Mouse (Mus musculus) hindbrain, embryonic 16.5 days (tissue): Measurements from ENCODE around the gene Nabp2. TPM values are rescaled to one million over a fixed set of nuclear protein-coding genes. Genes with fewer than 3 reads are reported as not detected.
A peak's percentile ranks its signal among the peaks of the same experiment; 100 is the strongest.

Experiments
- ATAC-seq: fragments of 200-750 bp; cut with Nextera tagmentation; 2 replicates; pipeline ENCODE4 v1.8.0; 2017; ENCODE audit warnings: moderate TSS enrichment, moderate library complexity
- H3K27ac ChIP-seq: fragments of 300-500 bp; sonication (generic); 2 replicates; pipeline ENCODE4 v1.5.1; 2014; ENCODE audit warnings: low read depth, mild to moderate bottlenecking, control low read depth, low read length, moderate library complexity
- H3K27me3 ChIP-seq: fragments of 300-500 bp; sonication (generic); replicated peaks from 2 replicates; pipeline ENCODE4 v1.6.1; 2014; ENCODE audit warnings: low read length; ENCODE audit not compliant: control insufficient read depth, insufficient read depth
- H3K36me3 ChIP-seq: fragments of 300-500 bp; sonication (generic); 2 replicates; pipeline ENCODE4 v1.6.1; 2014; ENCODE audit warnings: mild to moderate bottlenecking, low read length, moderate library complexity, mixed read lengths; ENCODE audit not compliant: control insufficient read depth, insufficient read depth
- H3K4me1 ChIP-seq: fragments of 300-500 bp; sonication (generic); 2 replicates; pipeline ENCODE4 v1.6.1; 2014; ENCODE audit warnings: low read depth, low read length; ENCODE audit not compliant: control insufficient read depth, insufficient read depth
- H3K4me2 ChIP-seq: fragments of 300-500 bp; sonication (generic); 2 replicates; pipeline ENCODE4 v1.6.1; 2014; ENCODE audit warnings: mild to moderate bottlenecking, low read length, control low read depth, moderate library complexity
- H3K4me3 ChIP-seq: fragments of 300-500 bp; sonication (generic); 2 replicates; pipeline ENCODE4 v1.5.1; 2014; ENCODE audit warnings: mild to moderate bottlenecking, low read length, control low read depth, moderate library complexity
- H3K9ac ChIP-seq: fragments of 300-500 bp; sonication (generic); 2 replicates; pipeline ENCODE4 v1.6.1; 2014; ENCODE audit warnings: low read depth, mild to moderate bottlenecking, control low read depth, low read length, moderate library complexity
- H3K9me3 ChIP-seq: fragments of 300-500 bp; sonication (generic); 2 replicates; pipeline ENCODE4 v1.6.1; 2014; ENCODE audit warnings: mild to moderate bottlenecking, low read length, moderate library complexity; ENCODE audit not compliant: control insufficient read depth
- WGBS: fragments of 180-500 bp; shearing (Covaris S2); extraction: QIAGEN DNeasy Blood & Tissue Kit; methylation state at CpG from one replicate; pipeline ENCODE4 v1.1.7; 2014; 5-methylcytosine and 5-hydroxymethylcytosine counted together
- microRNA-seq: library from miRNA; unstranded; fragments of <30 nt; microRNA quantifications from one replicate; pipeline ENCODE4, GENCODE M21; 2017
- polyA plus RNA-seq: library from polyadenylated mRNA; unstranded; fragments of >200 nt; fragmentation: Nextera tagmentation; extraction: Ambion mirVana; gene quantifications from 2 replicates; pipeline ENCODE4 v1.2.1, GENCODE M21; 2015

Nabp2 gene
- polyA plus RNA-seq, 1 experiment from 2014 or later: 126 TPM

- Histone ChIP-seq H3K4me2 (no peak overlapping the region), H3K27ac (no peak overlapping the region), H3K27me3 (no peaks in the 10 kb centered on the region), H3K36me3 (peaks cover 40% of the 10 kb centered on the region), H3K4me3 (no peak overlapping the region), H3K9me3 (no peaks in the 10 kb centered on the region), H3K4me1 (no peaks in the 10 kb centered on the region), H3K9ac (no peak overlapping the region)
- no peak for ATAC-seq
- WGBS: 89% methylated on average over 6 of the region's 6 CpGs
These were observed 49.5 kb downstream of the Nabp2 start for GRCm38 (mm10) chr10:128361836-128362235.

DNA sequence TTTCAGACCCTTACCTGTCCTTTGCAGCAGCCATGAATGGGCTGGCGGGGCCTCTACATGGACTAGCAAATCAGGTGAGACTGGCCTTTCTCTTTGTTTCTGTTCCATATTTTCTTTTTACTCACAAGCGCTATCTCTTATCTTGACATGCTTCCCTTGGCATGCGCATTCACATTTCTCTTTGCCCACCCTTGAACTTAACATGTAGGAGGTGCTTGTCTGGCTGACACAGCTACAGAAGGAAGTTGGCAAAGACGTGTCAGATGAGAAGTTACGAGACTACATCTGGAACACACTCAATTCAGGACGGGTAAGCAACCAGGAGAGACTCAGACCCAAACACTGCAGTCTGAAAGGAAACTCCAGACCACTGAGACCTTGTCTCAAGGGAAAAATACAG is 52.1 kb downstream of the Nabp2 start:
- Histone ChIP-seq H3K9ac (no peak overlapping the region), H3K4me3 (no peak overlapping the region), H3K27me3 (no peaks in the 10 kb centered on the region), H3K9me3 (no peaks in the 10 kb centered on the region), H3K27ac (no peak overlapping the region), H3K36me3 (peaks cover 42% of the 10 kb centered on the region), H3K4me1 (no peaks in the 10 kb centered on the region), H3K4me2 (no peak overlapping the region)
- ATAC-seq: no peak
- WGBS: 93% methylated on average over 6 of the region's 6 CpGs

DNA sequence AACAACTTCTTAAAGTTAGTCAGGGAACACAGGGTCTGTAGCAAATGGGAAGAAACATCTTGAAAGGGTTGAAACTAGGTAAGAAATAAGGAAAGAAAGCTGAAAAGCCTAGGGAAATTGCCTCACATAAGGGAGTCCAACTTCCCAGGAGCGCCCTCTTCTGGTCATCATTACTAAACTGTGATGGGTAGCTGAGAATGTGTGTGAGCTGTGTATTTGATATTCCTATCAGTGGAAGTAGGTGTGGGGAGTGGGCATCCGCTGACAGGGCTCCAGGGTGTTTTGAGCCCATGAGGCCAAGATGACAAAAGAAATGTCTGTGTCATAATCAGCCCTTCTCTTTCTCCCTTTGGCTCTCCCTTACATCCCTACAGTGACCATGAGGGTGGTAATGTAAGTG is 52.5 kb downstream of the Nabp2 start:
- Histone ChIP-seq H3K4me2 (no peak overlapping the region), H3K4me3 (no peak overlapping the region), H3K4me1 (no peaks in the 10 kb centered on the region), H3K36me3 (peaks cover 46% of the 10 kb centered on the region), H3K9ac (no peak overlapping the region), H3K27ac (no peak overlapping the region), H3K9me3 (no peaks in the 10 kb centered on the region), H3K27me3 (no peaks in the 10 kb centered on the region)
- WGBS: 51% methylated on average over 2 of the region's 2 CpGs
- no peak for ATAC-seq

Small RNAs within 50 kb of the gene (microRNA-seq; reads per million reads assigned to microRNA genes)
- not detected for gene Gm25361
- gene Gm26308: not detected
- 0.83 reads per million for gene Mir6914
- gene Mir6915: 2.5 reads per million, percentile 5 among the genes with 10 or more reads in this experiment
- 1.0 reads per million for gene Mir8105

Other genes with a start within 250 kb of the Nabp2 start
- gene Rbms2, start 231.2 kb downstream of the Nabp2 start, polyA plus RNA-seq: 8.2 and 10.7 TPM in 2 replicates
- gene Gls2, start 217.0 kb downstream of the Nabp2 start, polyA plus RNA-seq: 1.8 and 2.4 TPM in 2 replicates
- 23.6 and 25.5 TPM in 2 replicates for gene Spryd4, start 199.7 kb downstream of the Nabp2 start, polyA plus RNA-seq
- 0.11 and 0.24 TPM in 2 replicates for gene Mip, start 185.7 kb downstream of the Nabp2 start, polyA plus RNA-seq
- 19.7 and 22.4 TPM in 2 replicates for gene Timeless, start 179.4 kb downstream of the Nabp2 start, polyA plus RNA-seq
- 0.11 TPM in 1 of 2 replicates, not detected in the other for gene Apon, start 157.4 kb downstream of the Nabp2 start, polyA plus RNA-seq
- gene Apof, start 142.8 kb downstream of the Nabp2 start, polyA plus RNA-seq: 0.24 TPM in 1 of 2 replicates, not detected in the other
- 19.3 and 22.2 TPM in 2 replicates for gene Stat2, start 140.9 kb downstream of the Nabp2 start, polyA plus RNA-seq
- 0.22 and 0.73 TPM in 2 replicates for gene Il23a, start 112.7 kb downstream of the Nabp2 start, polyA plus RNA-seq
- 18.2 and 20.9 TPM in 2 replicates for gene Pan2, start 108.2 kb downstream of the Nabp2 start, polyA plus RNA-seq
- gene Cnpy2, start 89.0 kb downstream of the Nabp2 start, polyA plus RNA-seq: 196 and 202 TPM in 2 replicates
- 303 and 314 TPM in 2 replicates for gene Cs, start 73.8 kb downstream of the Nabp2 start, polyA plus RNA-seq
- 11.4 and 32.3 TPM in 2 replicates for gene Coq10a, start 42.5 kb downstream of the Nabp2 start, polyA plus RNA-seq
- 9.9 and 12.1 TPM in 2 replicates for gene Ankrd52, start 34.4 kb downstream of the Nabp2 start, polyA plus RNA-seq
- gene Slc39a5, start 10.3 kb downstream of the Nabp2 start, polyA plus RNA-seq: 0.36 and 0.41 TPM in 2 replicates
- gene Rnf41, start 165 bp upstream of the Nabp2 start, polyA plus RNA-seq: 96.7 and 98.3 TPM in 2 replicates
- gene Smarcc2, start 47.8 kb upstream of the Nabp2 start, polyA plus RNA-seq: 136 and 168 TPM in 2 replicates
- gene Myl6, start 82.7 kb upstream of the Nabp2 start, polyA plus RNA-seq: 946 and 1,028 TPM in 2 replicates
- 6.7 and 7.1 TPM in 2 replicates for gene Myl6b, start 87.2 kb upstream of the Nabp2 start, polyA plus RNA-seq
- gene Esyt1, start 114.4 kb upstream of the Nabp2 start, polyA plus RNA-seq: 13.5 and 16.6 TPM in 2 replicates
- gene Zc3h10, start 136.3 kb upstream of the Nabp2 start, polyA plus RNA-seq: 16.7 and 17.0 TPM in 2 replicates
- 2,004 and 2,091 TPM in 2 replicates for gene Rpl41, start 137.8 kb upstream of the Nabp2 start, polyA plus RNA-seq
- gene Pa2g4, start 154.5 kb upstream of the Nabp2 start, polyA plus RNA-seq: 128 and 130 TPM in 2 replicates
- gene Erbb3, start 178.2 kb upstream of the Nabp2 start, polyA plus RNA-seq: 1.3 and 1.6 TPM in 2 replicates
- 296 and 313 TPM in 2 replicates for gene Rps26, start 215.3 kb upstream of the Nabp2 start, polyA plus RNA-seq
- gene Ikzf4, start 234.5 kb upstream of the Nabp2 start, polyA plus RNA-seq: 15.3 and 18.9 TPM in 2 replicates